Mouse (Mus musculus) spleen, adult 2 months (tissue): ENCODE data around the gene Mybph. TPM values are rescaled to one million over a fixed set of nuclear protein-coding genes. Genes with fewer than 3 reads are reported as not detected.

Experiments used
- DNase-seq, 2 experiments: peaks; one replicate each; pipeline versions ENCODE4 v3.0.0 to v3.0.0-alpha.2; 2012 to 2021; ENCODE audit warnings: low spot score in 2 of 2, low read depth in 1 of 2
- H3K27ac ChIP-seq: fragments of 200-500 bp; 2 replicates; pipeline ENCODE4 v1.5.1; 2012; ENCODE audit warnings: low read length, inconsistent platforms; ENCODE audit not compliant: insufficient read depth
- H3K27me3 ChIP-seq: fragments of 200-500 bp; 2 replicates; pipeline ENCODE4 v1.6.1; 2012; ENCODE audit warnings: mild to moderate bottlenecking, moderate library complexity, low read length, inconsistent platforms; ENCODE audit not compliant: control insufficient read depth, insufficient read depth
- H3K36me3 ChIP-seq: fragments of 200-500 bp; 2 replicates; pipeline ENCODE4 v1.6.1; 2012; ENCODE audit warnings: mild to moderate bottlenecking, low read length, inconsistent platforms; ENCODE audit not compliant: control insufficient read depth, insufficient read depth
- H3K4me1 ChIP-seq: fragments of 200-500 bp; 2 replicates; pipeline ENCODE4 v1.6.1; 2011; ENCODE audit warnings: inconsistent platforms; ENCODE audit not compliant: control insufficient read depth, insufficient read depth, insufficient read length
- H3K4me3 ChIP-seq: fragments of 200-500 bp; 2 replicates; pipeline ENCODE4 v1.5.1; 2011; ENCODE audit warnings: mild to moderate bottlenecking, inconsistent platforms; ENCODE audit not compliant: insufficient read depth, insufficient read length; ENCODE audit errors: extremely low read depth
- CTCF ChIP-seq: fragments of 200-500 bp; IDR thresholded peaks from 2 replicates; pipeline ENCODE4 v1.5.1; 2011; ENCODE audit warnings: mild to moderate bottlenecking, inconsistent platforms; ENCODE audit not compliant: insufficient read depth, insufficient read length, insufficient replicate concordance; ENCODE audit errors: extremely low read depth
- POLR2A ChIP-seq: fragments of 200-500 bp; IDR thresholded peaks from 2 replicates; pipeline ENCODE4 v1.6.1; 2011; ENCODE audit warnings: low read depth, low read length, inconsistent platforms
- WGBS: fragments of 180-500 bp; shearing (Covaris S2); methylation state at CpG from one replicate; pipeline ENCODE4 v1.1.7; 2018; 5-methylcytosine and 5-hydroxymethylcytosine counted together
- polyA plus RNA-seq: library from polyadenylated mRNA; depleted of rRNA; stranded (reverse); fragments of >200 nt; gene quantifications from 2 replicates; pipeline ENCODE4 v1.2.3, GENCODE M21; 2012

The Mybph gene
- polyA plus RNA-seq, 1 experiment: not detected

- no peaks in the 10 kb centered on the region for H3K27me3 ChIP-seq
- H3K27ac ChIP-seq: no peak within 1 kb of the TSS
- H3K4me1 ChIP-seq: no peaks in the 10 kb centered on the region
- no peak for DNase-seq
- no peak within 1 kb of the TSS for H3K4me3 ChIP-seq
- TF ChIP-seq CTCF (no peak), POLR2A (no peak)
- 82% methylated on average over 4 of the region's 4 CpGs for WGBS
- H3K36me3 ChIP-seq: no peaks in the 10 kb centered on the region
Measured at GRCm38 (mm10) chr1:134182025-134182424, 11.2 kb upstream of the Mybph start, which contains the start of gene Chil1. Chil1 (plus strand) TSS chr1:134182176.

GRCm38 (mm10) chr1:134184089-134184488, 9.2 kb upstream of the Mybph start:
- Histone ChIP-seq H3K36me3 (no peaks in the 10 kb centered on the region), H3K4me1 (no peaks in the 10 kb centered on the region), H3K27ac (no peak overlapping the region), H3K4me3 (no peak overlapping the region), H3K27me3 (no peaks in the 10 kb centered on the region)
- TF ChIP-seq POLR2A (no peak), CTCF (no peak)
- WGBS: 52% methylated on average over 4 of the region's 4 CpGs
- DNase-seq: no peak

- 92% methylated on average over 5 of the region's 5 CpGs for WGBS
- Histone ChIP-seq H3K4me3 (no peak overlapping the region), H3K4me1 (no peaks in the 10 kb centered on the region), H3K27ac (no peak overlapping the region), H3K36me3 (no peaks in the 10 kb centered on the region), H3K27me3 (no peaks in the 10 kb centered on the region)
- DNase-seq: no peak
- TF ChIP-seq CTCF (no peak), POLR2A (no peak)
Measured at GRCm38 (mm10) chr1:134188217-134188616, 5.0 kb upstream of the Mybph start.

- no peak for TF ChIP-seq CTCF
- TF ChIP-seq POLR2A: no peak
- no peaks in the 10 kb centered on the region for H3K36me3 ChIP-seq
- no peak for DNase-seq
- WGBS: 23% methylated on average over 12 of the region's 12 CpGs
- no peak overlapping the region for H3K4me3 ChIP-seq
- H3K27ac ChIP-seq: no peak overlapping the region
- no peaks in the 10 kb centered on the region for H3K4me1 ChIP-seq
- H3K27me3 ChIP-seq: no peaks in the 10 kb centered on the region
Measured at GRCm38 (mm10) chr1:134188989-134189729, 4.1 kb upstream of the Mybph start.

- H3K4me3 ChIP-seq: no peak overlapping the region
- H3K36me3 ChIP-seq: no peaks in the 10 kb centered on the region
- no peaks in the 10 kb centered on the region for H3K27me3 ChIP-seq
- peaks cover 7% of the 10 kb centered on the region; the same call in 1 of the 2 replicates for H3K4me1 ChIP-seq
- TF ChIP-seq CTCF: no peak
- TF ChIP-seq POLR2A: no peak
- H3K27ac ChIP-seq: no peak overlapping the region
- DNase-seq: no peak
- WGBS: 91% methylated on average over 5 of the region's 5 CpGs
Measured at GRCm38 (mm10) chr1:134191192-134191591, 2.1 kb upstream of the Mybph start.

- no peak overlapping the region for H3K27ac ChIP-seq
- 74% methylated on average over 4 of the region's 4 CpGs for WGBS
- H3K36me3 ChIP-seq: no peaks in the 10 kb centered on the region
- DNase-seq: no peak
- TF ChIP-seq POLR2A (no peak), CTCF (no peak)
- no peaks in the 10 kb centered on the region for H3K27me3 ChIP-seq
- H3K4me1 ChIP-seq: peaks cover 8% of the 10 kb centered on the region; the same call in 1 of the 2 replicates
- no peak overlapping the region for H3K4me3 ChIP-seq
Measured at GRCm38 (mm10) chr1:134192024-134192423, 1.2 kb upstream of the Mybph start.

GRCm38 (mm10) chr1:134193674-134194197, 488 bp downstream of the Mybph start:
- Histone ChIP-seq H3K27ac (no peak overlapping the region), H3K27me3 (no peaks in the 10 kb centered on the region), H3K36me3 (no peaks in the 10 kb centered on the region), H3K4me3 (no peak overlapping the region), H3K4me1 (peaks cover 8% of the 10 kb centered on the region; the same call in 1 of the 2 replicates)
- DNase-seq: no peak
- TF ChIP-seq POLR2A: no peak
- TF ChIP-seq CTCF: no peak
- WGBS: 74% methylated on average over 7 of the region's 7 CpGs
